Mouse (Mus musculus) liver, embryonic 14.5 days (tissue): ENCODE data around the gene Lypd6.

Experiments
- CTCF ChIP-seq: IDR thresholded peaks from 2 replicates; pipeline ENCODE4 v1.5.1; 2016; ENCODE audit warnings: antibody characterized with exemption, low read depth, control low read depth
- EP300 ChIP-seq: IDR thresholded peaks from 2 replicates; pipeline ENCODE4 v1.6.1; 2016; ENCODE audit warnings: antibody characterized with exemption, low read depth

DNA sequence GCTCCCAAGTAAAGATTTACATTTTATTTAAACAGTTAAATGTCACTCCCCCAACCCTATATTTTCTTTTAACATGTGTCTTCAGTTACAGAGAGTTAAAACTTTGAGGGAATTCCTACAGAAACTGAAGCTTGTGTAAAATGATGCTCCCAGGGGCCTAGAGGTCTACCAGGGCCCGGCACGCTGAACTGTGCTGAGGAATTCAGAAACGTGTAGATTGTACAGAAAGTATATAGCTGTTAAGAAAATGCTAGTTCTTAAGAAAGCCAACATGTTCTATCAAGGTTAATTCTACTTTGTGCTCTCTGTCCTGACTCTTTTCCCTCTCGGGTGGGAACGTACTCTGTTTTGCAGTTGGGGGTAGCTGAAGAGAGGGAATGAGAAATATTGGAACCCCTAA lies 57.1 kb downstream of the Lypd6 start:
- TF ChIP-seq CTCF (no peak), EP300 (no peak)
